Mouse (Mus musculus): ENCODE results near the gene Bglap. TPM values are rescaled to one million over a fixed set of nuclear protein-coding genes. Genes with fewer than 3 reads are reported as not detected.

The Bglap gene
- polyA plus RNA-seq, 1 experiment from 2014 or later = not detected

GRCm38 (mm10) chr3:88364337-88364736 is 19.9 kb downstream of the Bglap start, which contains the start of gene Paqr6:
Gene Paqr6, plus strand, starts transcription at chr3:88364584.
- no peaks in the 10 kb centered on the region; the same call in 1 of the 2 replicates for H3K4me1 ChIP-seq (replicated peaks; ENCODE audit: control insufficient read depth, insufficient read depth, low read length)
- H3K9ac ChIP-seq (ENCODE audit: low read length) = no peak within 1 kb of the TSS
- H3K4me3 ChIP-seq (ENCODE audit: low read depth, low read length) = no peak within 1 kb of the TSS
- peaks cover 14% of the 10 kb centered on the region for H3K27me3 ChIP-seq (ENCODE audit: control insufficient read depth, insufficient read depth, low read length)
- H3K9me3 ChIP-seq (ENCODE audit: control insufficient read depth, low read length) = no peaks in the 10 kb centered on the region
- H3K36me3 ChIP-seq (ENCODE audit: control insufficient read depth, insufficient read depth, low read length) = peaks cover 12% of the 10 kb centered on the region
- no peak within 1 kb of the TSS for H3K27ac ChIP-seq (ENCODE audit: low read depth, low read length)
- ATAC-seq (replicated peaks; ENCODE audit: low FRiP score) = no peak; the same call in 1 of the 2 replicates
- 0 out of 2 replicates have a peak within 1 kb of the TSS, but pooled peaks have one; percentile 24 for H3K4me2 ChIP-seq (ENCODE audit: low read depth, low read length, severe bottlenecking)
- peak; percentile 73 for DNase-seq (ENCODE audit: low spot score)
- WGBS = 3% methylated on average over 16 of the region's 16 CpGs

GRCm38 (mm10) chr3:88363700-88364099 is 20.6 kb downstream of the Bglap start:
- H3K9ac ChIP-seq (ENCODE audit: low read length) = no peak overlapping the region
- H3K4me3 ChIP-seq (ENCODE audit: low read depth, low read length) = no peak overlapping the region
- H3K27me3 ChIP-seq (ENCODE audit: control insufficient read depth, insufficient read depth, low read length) = peaks cover 14% of the 10 kb centered on the region
- no peak for ATAC-seq (replicated peaks; ENCODE audit: low FRiP score)
- no peak overlapping the region for H3K27ac ChIP-seq (ENCODE audit: low read depth, low read length)
- WGBS = 66% methylated on average over 4 of the region's 4 CpGs
- no peaks in the 10 kb centered on the region for H3K9me3 ChIP-seq (ENCODE audit: control insufficient read depth, low read length)
- DNase-seq (ENCODE audit: low spot score) = peak; percentile 54
- no peaks in the 10 kb centered on the region; the same call in 1 of the 2 replicates for H3K4me1 ChIP-seq (replicated peaks; ENCODE audit: control insufficient read depth, insufficient read depth, low read length)
- peaks cover 17% of the 10 kb centered on the region for H3K36me3 ChIP-seq (ENCODE audit: control insufficient read depth, insufficient read depth, low read length)
- H3K4me2 ChIP-seq (ENCODE audit: low read depth, low read length, severe bottlenecking) = no peak overlapping the region

- DNase-seq (ENCODE audit: low spot score) = peak; percentile 41
Measured at GRCm38 (mm10) chr3:88361612-88362313, 22.5 kb downstream of the Bglap start.

GRCm38 (mm10) chr3:88361096-88361495 is 23.2 kb downstream of the Bglap start:
- peaks cover 19% of the 10 kb centered on the region for H3K36me3 ChIP-seq (ENCODE audit: control insufficient read depth, insufficient read depth, low read length)
- no peak overlapping the region for H3K4me3 ChIP-seq (ENCODE audit: low read depth, low read length)
- peaks cover 13% of the 10 kb centered on the region for H3K27me3 ChIP-seq (ENCODE audit: control insufficient read depth, insufficient read depth, low read length)
- H3K4me2 ChIP-seq (ENCODE audit: low read depth, low read length, severe bottlenecking) = no peak overlapping the region
- no peaks in the 10 kb centered on the region for H3K9me3 ChIP-seq (ENCODE audit: control insufficient read depth, low read length)
- DNase-seq (ENCODE audit: low spot score) (peak; percentile 56), ATAC-seq (replicated peaks; ENCODE audit: low FRiP score) (no peak)
- no peak overlapping the region for H3K27ac ChIP-seq (ENCODE audit: low read depth, low read length)
- 85% methylated on average over 6 of the region's 6 CpGs for WGBS
- no peak overlapping the region for H3K9ac ChIP-seq (ENCODE audit: low read length)
- H3K4me1 ChIP-seq (replicated peaks; ENCODE audit: control insufficient read depth, insufficient read depth, low read length) = no peaks in the 10 kb centered on the region; the same call in 1 of the 2 replicates

More at GRCm38 (mm10) chr3:88361612-88362313, 22.5 kb downstream of the Bglap start:
- H3K27ac ChIP-seq (ENCODE audit: low read depth, low read length) = no peak overlapping the region
- H3K4me2 ChIP-seq (ENCODE audit: low read depth, low read length, severe bottlenecking) = no peak overlapping the region
- H3K4me1 ChIP-seq (replicated peaks; ENCODE audit: control insufficient read depth, insufficient read depth, low read length) = no peaks in the 10 kb centered on the region; the same call in 1 of the 2 replicates
- 100% methylated on average over 2 of the region's 2 CpGs for WGBS
- ATAC-seq (replicated peaks; ENCODE audit: low FRiP score) = no peak
- H3K9ac ChIP-seq (ENCODE audit: low read length) = no peak overlapping the region
- no peak overlapping the region for H3K4me3 ChIP-seq (ENCODE audit: low read depth, low read length)
- no peaks in the 10 kb centered on the region for H3K9me3 ChIP-seq (ENCODE audit: control insufficient read depth, low read length)
- H3K27me3 ChIP-seq (ENCODE audit: control insufficient read depth, insufficient read depth, low read length) = peaks cover 14% of the 10 kb centered on the region
- H3K36me3 ChIP-seq (ENCODE audit: control insufficient read depth, insufficient read depth, low read length) = peaks cover 17% of the 10 kb centered on the region

DNA sequence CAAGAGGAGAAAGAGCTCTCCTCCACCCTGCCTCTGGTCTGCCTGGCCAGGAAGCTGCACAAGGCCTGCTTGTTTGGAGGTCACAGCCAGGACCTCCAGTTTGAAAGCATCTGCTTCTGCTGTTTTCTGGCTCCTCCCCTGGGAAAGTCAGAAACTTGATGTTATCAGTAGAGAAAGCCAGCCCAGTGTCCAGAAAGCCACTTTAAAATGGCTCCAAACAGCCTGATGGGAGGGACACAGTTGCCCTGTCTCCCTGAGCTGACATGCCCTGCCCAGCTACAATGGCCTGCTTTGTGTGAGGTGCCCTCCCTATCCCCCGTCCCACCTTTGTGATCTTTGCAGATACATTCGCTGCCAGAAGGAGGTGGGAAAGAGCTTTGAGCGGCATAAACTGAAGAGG is 24.3 kb downstream of the Bglap start:
- ATAC-seq (replicated peaks; ENCODE audit: low FRiP score) (no peak), DNase-seq (ENCODE audit: low spot score) (no peak)
- H3K9me3 ChIP-seq (ENCODE audit: control insufficient read depth, low read length) = no peaks in the 10 kb centered on the region
- no peak overlapping the region for H3K4me2 ChIP-seq (ENCODE audit: low read depth, low read length, severe bottlenecking)
- peaks cover 4% of the 10 kb centered on the region; the same call in 1 of the 2 replicates for H3K27me3 ChIP-seq (ENCODE audit: control insufficient read depth, insufficient read depth, low read length)
- H3K4me3 ChIP-seq (ENCODE audit: low read depth, low read length) = no peak overlapping the region
- H3K36me3 ChIP-seq (ENCODE audit: control insufficient read depth, insufficient read depth, low read length) = peaks cover 23% of the 10 kb centered on the region
- 65% methylated on average over 3 of the region's 3 CpGs for WGBS
- no peak overlapping the region for H3K27ac ChIP-seq (ENCODE audit: low read depth, low read length)
- no peaks in the 10 kb centered on the region; the same call in 1 of the 2 replicates for H3K4me1 ChIP-seq (replicated peaks; ENCODE audit: control insufficient read depth, insufficient read depth, low read length)
- no peak overlapping the region; the same call in 1 of the 2 replicates for H3K9ac ChIP-seq (ENCODE audit: low read length)

DNA sequence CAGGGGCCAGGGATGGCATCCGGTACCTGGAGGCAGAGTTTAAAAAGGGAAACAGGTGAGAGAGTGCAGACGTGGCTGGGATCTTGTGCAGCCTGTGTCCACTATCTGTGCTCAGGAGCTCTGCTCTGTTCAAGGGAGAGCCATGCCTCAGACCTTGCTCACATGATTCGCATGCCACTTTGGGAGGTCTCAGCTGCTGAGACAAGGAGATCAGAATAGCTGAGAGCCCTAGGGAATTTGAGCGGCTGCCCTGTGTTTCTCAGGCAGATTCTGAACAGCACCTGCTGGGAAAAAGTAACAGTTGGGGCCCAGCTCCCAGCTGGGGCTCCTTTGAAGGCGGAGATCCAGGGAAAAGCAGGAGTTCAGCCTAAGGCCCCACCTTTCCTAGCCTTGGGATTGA is 24.7 kb downstream of the Bglap start:
- Histone ChIP-seq H3K36me3 (ENCODE audit: control insufficient read depth, insufficient read depth, low read length) (peaks cover 26% of the 10 kb centered on the region), H3K27me3 (ENCODE audit: control insufficient read depth, insufficient read depth, low read length) (peaks cover 1% of the 10 kb centered on the region; the same call in 1 of the 2 replicates), H3K27ac (ENCODE audit: low read depth, low read length) (no peak overlapping the region), H3K9ac (ENCODE audit: low read length) (no peak overlapping the region; the same call in 1 of the 2 replicates), H3K4me2 (ENCODE audit: low read depth, low read length, severe bottlenecking) (no peak overlapping the region), H3K9me3 (ENCODE audit: control insufficient read depth, low read length) (no peaks in the 10 kb centered on the region), H3K4me1 (replicated peaks; ENCODE audit: control insufficient read depth, insufficient read depth, low read length) (no peaks in the 10 kb centered on the region; the same call in 1 of the 2 replicates), H3K4me3 (ENCODE audit: low read depth, low read length) (no peak overlapping the region)
- no peak for ATAC-seq (replicated peaks; ENCODE audit: low FRiP score)
- WGBS = 72% methylated on average over 5 of the region's 5 CpGs
- no peak for DNase-seq (ENCODE audit: low spot score)

- no peak overlapping the region for H3K4me2 ChIP-seq (ENCODE audit: low read depth, low read length, severe bottlenecking)
- ATAC-seq (replicated peaks; ENCODE audit: low FRiP score) = no peak
- no peak overlapping the region for H3K4me3 ChIP-seq (ENCODE audit: low read depth, low read length)
- no peaks in the 10 kb centered on the region for H3K4me1 ChIP-seq (replicated peaks; ENCODE audit: control insufficient read depth, insufficient read depth, low read length)
- H3K27me3 ChIP-seq (ENCODE audit: control insufficient read depth, insufficient read depth, low read length) = no peaks in the 10 kb centered on the region
- no peak for DNase-seq (ENCODE audit: low spot score)
- peaks cover 41% of the 10 kb centered on the region for H3K36me3 ChIP-seq (ENCODE audit: control insufficient read depth, insufficient read depth, low read length)
- H3K9ac ChIP-seq (ENCODE audit: low read length) = no peak overlapping the region
- H3K9me3 ChIP-seq (ENCODE audit: control insufficient read depth, low read length) = no peaks in the 10 kb centered on the region
- 97% methylated on average over 8 of the region's 8 CpGs for WGBS
- H3K27ac ChIP-seq (ENCODE audit: low read depth, low read length) = no peak overlapping the region
Measured at GRCm38 (mm10) chr3:88354396-88355165, 29.7 kb downstream of the Bglap start.

DNA sequence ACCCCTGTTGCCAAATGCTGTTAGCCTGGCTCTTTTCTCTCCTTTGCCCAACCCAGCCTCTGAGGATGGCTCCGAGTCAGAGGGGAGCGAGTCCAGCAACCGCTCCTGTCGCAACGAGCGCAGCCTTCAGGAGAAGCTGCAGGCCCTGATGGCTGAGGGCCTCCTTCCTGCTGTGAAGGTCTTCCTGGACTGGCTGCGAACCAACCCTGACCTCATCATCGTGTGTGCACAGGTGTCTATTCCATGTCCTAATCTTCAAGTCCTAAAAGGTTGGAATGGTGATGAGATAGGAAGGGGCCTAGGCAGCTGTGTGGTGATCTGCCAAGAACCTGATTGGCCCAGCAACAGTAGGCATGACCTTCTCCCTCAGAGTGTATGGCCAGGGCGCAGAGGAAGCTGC is 31.4 kb downstream of the Bglap start:
- no peaks in the 10 kb centered on the region for H3K27me3 ChIP-seq (ENCODE audit: control insufficient read depth, insufficient read depth, low read length)
- 96% methylated on average over 9 of the region's 9 CpGs for WGBS
- H3K4me3 ChIP-seq (ENCODE audit: low read depth, low read length) = no peak overlapping the region
- no peak overlapping the region for H3K27ac ChIP-seq (ENCODE audit: low read depth, low read length)
- H3K4me2 ChIP-seq (ENCODE audit: low read depth, low read length, severe bottlenecking) = no peak overlapping the region
- no peak overlapping the region for H3K9ac ChIP-seq (ENCODE audit: low read length)
- DNase-seq (ENCODE audit: low spot score) (no peak), ATAC-seq (replicated peaks; ENCODE audit: low FRiP score) (no peak)
- peaks cover 42% of the 10 kb centered on the region for H3K36me3 ChIP-seq (ENCODE audit: control insufficient read depth, insufficient read depth, low read length)
- no peaks in the 10 kb centered on the region for H3K9me3 ChIP-seq (ENCODE audit: control insufficient read depth, low read length)
- no peaks in the 10 kb centered on the region for H3K4me1 ChIP-seq (replicated peaks; ENCODE audit: control insufficient read depth, insufficient read depth, low read length)

All from forebrain, embryonic 11.5 days (tissue).